Mouse (Mus musculus) midbrain, embryonic 12.5 days (tissue): ENCODE results near the gene Ndufb4. TPM values are rescaled to one million over a fixed set of nuclear protein-coding genes. Genes with fewer than 3 reads are reported as not detected.
A peak's percentile ranks its signal among the peaks of the same experiment; 100 is the strongest.
"Not testable (repeated sequence)": the region's sequence is repeated elsewhere in the genome, so short reads cannot be mapped to it uniquely, and the experiment has no call there.

Experiments used
- ATAC-seq: fragments of 200-750 bp; cut with Nextera tagmentation; 2 replicates; pipeline ENCODE4 v1.8.0; 2017; ENCODE audit warnings: low read depth, moderate TSS enrichment, moderate library complexity; ENCODE audit not compliant: low FRiP score
- H3K27ac ChIP-seq: fragments of 300-500 bp; sonication (generic); replicated peaks from 2 replicates; pipeline ENCODE4 v1.5.1; 2016; ENCODE audit warnings: mild to moderate bottlenecking
- H3K27me3 ChIP-seq: fragments of 300-500 bp; sonication (generic); 2 replicates; pipeline ENCODE4 v1.6.1; 2016; ENCODE audit warnings: mild to moderate bottlenecking
- H3K36me3 ChIP-seq: fragments of 300-500 bp; sonication (generic); 2 replicates; pipeline ENCODE4 v1.6.1; 2016
- H3K4me1 ChIP-seq: fragments of 300-500 bp; sonication (generic); 2 replicates; pipeline ENCODE4 v1.6.1; 2016
- H3K4me2 ChIP-seq: fragments of 300-500 bp; sonication (generic); replicated peaks from 2 replicates; pipeline ENCODE4 v1.6.1; 2016; ENCODE audit warnings: mild to moderate bottlenecking, moderate library complexity
- H3K4me3 ChIP-seq: fragments of 300-500 bp; sonication (generic); 2 replicates; pipeline ENCODE4 v1.5.1; 2016; ENCODE audit warnings: mild to moderate bottlenecking
- H3K9ac ChIP-seq: fragments of 300-500 bp; sonication (generic); replicated peaks from 2 replicates; pipeline ENCODE4 v1.6.1; 2016; ENCODE audit warnings: mild to moderate bottlenecking, moderate library complexity
- H3K9me3 ChIP-seq: fragments of 300-500 bp; sonication (generic); 2 replicates; pipeline ENCODE4 v1.6.1; 2016; ENCODE audit warnings: mild to moderate bottlenecking
- WGBS: fragments of 180-500 bp; shearing (Covaris S2); methylation state at CpG from one replicate; pipeline ENCODE4 v1.1.7; 2016; 5-methylcytosine and 5-hydroxymethylcytosine counted together
- polyA plus RNA-seq: library from polyadenylated mRNA; unstranded; fragments of >200 nt; fragmentation: Nextera tagmentation; extraction: Ambion mirVana; gene quantifications from 2 replicates; pipeline ENCODE4 v1.2.1, GENCODE M21; 2016

The Ndufb4 gene
- polyA plus RNA-seq = 64.0 and 65.8 TPM in 2 replicates

- peaks cover 33% of the 10 kb centered on the region for H3K4me1 ChIP-seq
- no peaks in the 10 kb centered on the region for H3K27me3 ChIP-seq
- no peaks in the 10 kb centered on the region for H3K36me3 ChIP-seq
- H3K9ac ChIP-seq = peak within 1 kb of the TSS; percentile 90
- H3K9me3 ChIP-seq = 0 out of 2 replicates have a peak, but pooled peaks cover 2% of the 10 kb centered on the region
- peak within 1 kb of the TSS; percentile 59 for H3K4me2 ChIP-seq
- ATAC-seq = peak; percentile 93
- peak within 1 kb of the TSS; percentile 79 for H3K4me3 ChIP-seq
- H3K27ac ChIP-seq = peak within 1 kb of the TSS; percentile 84
- under 1% methylated on average over 56 of the region's 58 CpGs for WGBS
These were observed at the start of gene Ndufb4 for GRCm38 (mm10) chr16:37653731-37654657. Gene Ndufb4, minus strand, starts transcription at chr16:37654453.

DNA sequence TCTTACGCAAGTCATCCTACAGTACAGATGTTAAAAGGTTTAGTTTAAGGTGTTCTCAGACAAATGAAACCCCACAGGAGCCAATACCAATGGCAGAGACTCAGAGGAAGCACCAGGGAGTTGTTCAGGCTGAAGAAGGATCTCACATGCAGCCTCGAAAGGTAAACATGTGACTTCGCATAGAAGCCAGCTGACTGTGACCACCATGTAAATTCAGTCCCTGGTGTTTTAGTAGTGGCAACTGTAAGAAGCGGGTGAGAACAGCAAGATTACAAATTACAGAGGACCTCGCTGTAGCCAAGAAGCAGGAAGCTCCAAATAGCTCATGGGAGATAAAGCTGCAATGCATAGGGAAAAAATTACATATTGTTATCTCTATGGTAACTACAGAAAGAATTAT, 49.6 kb upstream of the Ndufb4 start:
- Histone ChIP-seq H3K9ac (no peak overlapping the region), H3K27ac (no peak overlapping the region), H3K4me2 (no peak overlapping the region), H3K27me3 (no peaks in the 10 kb centered on the region), H3K9me3 (no peaks in the 10 kb centered on the region), H3K4me3 (no peak overlapping the region), H3K36me3 (no peaks in the 10 kb centered on the region), H3K4me1 (peaks cover 5% of the 10 kb centered on the region)
- no peak for ATAC-seq
- 83% methylated on average over 5 of the region's 5 CpGs for WGBS

- not testable (repeated sequence) for H3K27me3 ChIP-seq
These were observed 45.8 kb upstream of the Ndufb4 start for GRCm38 (mm10) chr16:37700071-37700470.

DNA sequence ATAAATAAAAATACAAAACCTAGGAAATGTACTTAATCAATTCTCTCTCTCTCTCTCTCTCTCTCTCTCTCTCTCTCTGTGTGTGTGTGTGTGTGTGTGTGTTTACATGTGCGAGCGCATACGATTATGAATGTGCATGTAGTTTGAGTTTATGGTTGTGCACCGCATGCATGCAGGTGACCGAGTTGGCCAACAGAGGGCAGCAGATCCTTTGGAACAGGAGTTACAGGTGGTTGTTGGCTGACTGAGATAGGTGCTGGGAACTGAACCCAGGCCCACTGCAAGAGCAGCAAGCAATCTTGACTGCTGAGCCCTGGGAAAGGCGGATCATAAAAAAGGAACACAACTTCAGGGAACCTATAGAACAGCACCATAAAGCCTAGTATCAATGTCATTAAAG, 44.5 kb upstream of the Ndufb4 start:
- Histone ChIP-seq H3K27ac (no peak overlapping the region), H3K9me3 (no peaks in the 10 kb centered on the region), H3K4me3 (no peak overlapping the region), H3K9ac (no peak overlapping the region), H3K4me2 (no peak overlapping the region), H3K4me1 (no peaks in the 10 kb centered on the region), H3K27me3 (no peaks in the 10 kb centered on the region), H3K36me3 (no peaks in the 10 kb centered on the region)
- no peak for ATAC-seq
- 95% methylated on average over 6 of the region's 6 CpGs for WGBS

More at GRCm38 (mm10) chr16:37700071-37700470, 45.8 kb upstream of the Ndufb4 start:
- H3K4me3 ChIP-seq, H3K4me1 ChIP-seq, H3K36me3 ChIP-seq, H3K27ac ChIP-seq, H3K9ac ChIP-seq, H3K4me2 ChIP-seq, ATAC-seq, H3K9me3 ChIP-seq: not testable (repeated sequence)

- no peak overlapping the region for H3K27ac ChIP-seq
- H3K4me2 ChIP-seq = no peak overlapping the region
- H3K27me3 ChIP-seq = no peaks in the 10 kb centered on the region
- H3K4me1 ChIP-seq = no peaks in the 10 kb centered on the region
- ATAC-seq = no peak
- H3K4me3 ChIP-seq = no peak overlapping the region
- H3K9ac ChIP-seq = no peak overlapping the region
- H3K36me3 ChIP-seq = no peaks in the 10 kb centered on the region
- no peaks in the 10 kb centered on the region for H3K9me3 ChIP-seq
- 93% methylated on average over 5 of the region's 5 CpGs for WGBS
These were observed 43.0 kb upstream of the Ndufb4 start for GRCm38 (mm10) chr16:37697271-37697670.

DNA sequence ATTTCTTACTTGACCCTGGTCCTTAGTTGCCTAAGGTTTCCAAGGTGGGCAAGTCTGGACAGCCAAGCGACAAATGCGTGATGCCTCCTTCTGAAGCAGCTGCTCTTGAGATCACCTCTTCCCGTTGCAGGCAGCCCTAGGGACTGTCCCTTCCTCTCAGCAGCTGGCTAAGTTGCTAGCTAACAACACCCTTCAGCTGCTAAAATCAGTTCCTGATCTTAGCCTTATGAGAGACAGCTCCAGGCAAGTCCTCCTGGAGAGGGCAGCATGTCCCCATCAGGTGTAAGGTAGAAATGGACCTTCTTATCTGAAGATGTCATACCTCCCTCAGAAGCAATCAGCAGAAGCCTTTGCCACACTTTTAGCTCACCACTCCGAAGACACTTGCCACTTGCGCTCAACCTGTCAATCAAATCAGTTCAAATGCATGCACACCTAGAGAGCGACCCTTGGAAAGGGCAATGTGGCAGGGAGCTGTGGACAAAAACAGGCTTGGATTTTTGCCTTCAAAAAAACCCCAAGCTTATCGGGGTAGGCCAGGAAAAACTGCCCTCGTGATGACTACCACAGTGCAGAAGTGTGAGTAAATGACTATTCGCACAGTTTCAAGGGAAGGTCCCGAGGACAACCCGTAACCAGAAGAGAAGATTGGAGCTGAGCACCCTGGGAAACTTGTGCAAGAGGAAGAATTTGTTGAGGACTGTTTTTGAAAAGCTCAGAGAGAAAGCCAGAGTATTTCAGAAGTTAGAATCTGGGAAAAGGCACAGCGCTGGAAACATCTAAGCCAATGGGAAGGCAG, 36.9 kb upstream of the Ndufb4 start:
- no peak overlapping the region for H3K4me3 ChIP-seq
- no peak overlapping the region for H3K4me2 ChIP-seq
- ATAC-seq = no peak
- no peak overlapping the region for H3K9ac ChIP-seq
- no peaks in the 10 kb centered on the region for H3K27me3 ChIP-seq
- WGBS = 88% methylated on average over 12 of the region's 12 CpGs
- peaks cover 10% of the 10 kb centered on the region for H3K4me1 ChIP-seq
- H3K27ac ChIP-seq = no peak overlapping the region
- no peaks in the 10 kb centered on the region for H3K36me3 ChIP-seq
- no peaks in the 10 kb centered on the region for H3K9me3 ChIP-seq

DNA sequence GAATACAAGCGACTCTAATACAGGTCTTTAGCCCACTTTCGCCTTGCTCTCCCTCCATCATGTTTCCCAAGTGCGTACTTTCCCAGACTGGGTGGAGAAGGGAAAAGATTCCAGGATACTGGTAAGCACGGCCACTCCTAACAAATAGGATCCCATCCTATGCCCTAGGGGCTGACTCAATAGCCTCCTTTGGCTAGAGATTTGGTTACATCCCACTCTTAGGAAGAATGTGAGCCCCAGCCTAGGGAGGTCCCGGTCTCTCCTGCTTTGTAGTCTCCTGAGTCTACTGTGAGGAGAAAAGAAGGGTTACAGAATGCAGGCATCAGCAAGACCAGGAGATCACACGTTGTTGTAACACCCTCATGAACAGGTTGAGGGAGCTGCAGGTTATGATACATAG, 36.2 kb upstream of the Ndufb4 start:
- no peak overlapping the region for H3K9ac ChIP-seq
- no peak for ATAC-seq
- 89% methylated on average over 6 of the region's 6 CpGs for WGBS
- no peaks in the 10 kb centered on the region for H3K36me3 ChIP-seq
- peaks cover 16% of the 10 kb centered on the region for H3K4me1 ChIP-seq
- H3K27me3 ChIP-seq = no peaks in the 10 kb centered on the region
- no peak overlapping the region for H3K4me3 ChIP-seq
- no peak overlapping the region for H3K27ac ChIP-seq
- H3K4me2 ChIP-seq = no peak overlapping the region
- no peaks in the 10 kb centered on the region for H3K9me3 ChIP-seq

DNA sequence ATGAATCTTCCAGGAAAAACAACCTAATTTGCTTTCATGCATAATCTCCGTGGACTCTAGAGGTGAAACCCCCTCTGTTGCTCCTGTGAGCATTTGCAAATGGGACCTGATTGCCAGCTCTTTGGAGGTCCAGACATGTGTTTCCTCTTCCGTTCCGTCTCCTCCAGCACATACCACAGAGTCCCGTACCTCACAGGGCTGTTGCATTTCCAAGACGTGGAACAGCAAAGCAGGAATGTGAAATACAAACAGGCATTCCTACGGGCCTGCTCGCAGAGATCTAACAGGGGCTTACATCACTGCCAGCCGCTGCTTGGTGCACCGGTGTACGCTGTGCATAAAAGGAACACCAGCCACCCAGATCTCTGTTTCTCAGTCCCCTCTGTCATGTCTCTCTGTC, 35.7 kb upstream of the Ndufb4 start:
- WGBS = 82% methylated on average over 10 of the region's 10 CpGs
- no peak for ATAC-seq
- no peaks in the 10 kb centered on the region for H3K27me3 ChIP-seq

GRCm38 (mm10) chr16:37689251-37689926, 35.1 kb upstream of the Ndufb4 start:
- WGBS = 88% methylated on average over 8 of the region's 8 CpGs
- H3K4me1 ChIP-seq = peaks cover 22% of the 10 kb centered on the region
- no peak overlapping the region for H3K9ac ChIP-seq
- no peak overlapping the region for H3K27ac ChIP-seq
- H3K36me3 ChIP-seq = no peaks in the 10 kb centered on the region
- no peak overlapping the region for H3K4me2 ChIP-seq
- ATAC-seq = no peak
- H3K4me3 ChIP-seq = no peak overlapping the region
- no peaks in the 10 kb centered on the region for H3K27me3 ChIP-seq
- H3K9me3 ChIP-seq = no peaks in the 10 kb centered on the region

More for the DNA sequence above, 35.7 kb upstream of the Ndufb4 start:
- H3K27ac ChIP-seq = no peak overlapping the region
- H3K36me3 ChIP-seq = no peaks in the 10 kb centered on the region
- no peak overlapping the region for H3K4me3 ChIP-seq
- H3K9me3 ChIP-seq = no peaks in the 10 kb centered on the region
- no peak overlapping the region for H3K4me2 ChIP-seq
- peaks cover 20% of the 10 kb centered on the region for H3K4me1 ChIP-seq
- no peak overlapping the region for H3K9ac ChIP-seq

DNA sequence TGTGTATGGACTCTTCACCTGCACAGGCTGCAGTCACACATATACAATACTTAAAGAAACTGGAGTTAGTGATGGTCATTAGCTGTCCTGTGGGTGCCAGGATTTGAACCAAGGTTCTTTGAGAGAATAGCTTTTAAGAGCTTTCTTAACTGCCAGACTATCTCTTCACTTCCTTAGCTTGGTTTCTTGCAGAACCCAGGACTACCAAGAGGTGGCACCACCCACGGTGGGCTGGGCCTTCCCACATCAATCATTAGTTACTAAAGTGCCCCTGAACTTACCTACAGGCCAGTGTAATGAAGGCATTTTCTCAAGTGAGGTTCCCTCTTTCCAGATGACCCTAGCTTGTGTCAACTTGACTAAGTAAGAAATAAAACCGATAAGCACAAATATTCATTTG, 33.9 kb upstream of the Ndufb4 start:
- no peak overlapping the region for H3K4me2 ChIP-seq
- no peak for ATAC-seq
- H3K27ac ChIP-seq = no peak overlapping the region
- no peaks in the 10 kb centered on the region for H3K27me3 ChIP-seq
- WGBS = 76% methylated on average over 2 of the region's 2 CpGs
- no peaks in the 10 kb centered on the region for H3K36me3 ChIP-seq
- no peaks in the 10 kb centered on the region for H3K9me3 ChIP-seq
- H3K9ac ChIP-seq = no peak overlapping the region
- no peak overlapping the region for H3K4me3 ChIP-seq
- peaks cover 34% of the 10 kb centered on the region for H3K4me1 ChIP-seq

- Histone ChIP-seq H3K27ac (peak overlapping the region; percentile 87; the same call in 1 of the 2 replicates), H3K4me2 (no peak overlapping the region), H3K9ac (no peak overlapping the region), H3K27me3 (no peaks in the 10 kb centered on the region), H3K4me3 (no peak overlapping the region), H3K9me3 (no peaks in the 10 kb centered on the region), H3K36me3 (no peaks in the 10 kb centered on the region), H3K4me1 (peaks cover 37% of the 10 kb centered on the region)
- ATAC-seq = no peak
- WGBS = 77% methylated on average over 14 of the region's 14 CpGs
These were observed 33.2 kb upstream of the Ndufb4 start for GRCm38 (mm10) chr16:37687301-37687980.
